Mouse (Mus musculus) thymus, adult 2 months (tissue): Measurements from ENCODE around the gene Olfr1426.

Experiments used
- CTCF ChIP-seq: fragments of 200-500 bp; IDR thresholded peaks from 2 replicates; pipeline ENCODE4 v1.5.1; 2012; ENCODE audit warnings: mild to moderate bottlenecking, control low read depth, low read length, moderate library complexity, borderline replicate concordance; ENCODE audit not compliant: control insufficient read depth, poor library complexity, insufficient read depth; ENCODE audit errors: extremely low read depth
- POLR2A ChIP-seq: fragments of 200-500 bp; IDR thresholded peaks from 2 replicates; pipeline ENCODE4 v1.6.1; 2012; ENCODE audit warnings: mild to moderate bottlenecking, low read length, control low read depth, moderate library complexity; ENCODE audit not compliant: control insufficient read depth, poor library complexity, insufficient read depth; ENCODE audit errors: extremely low read depth

DNA sequence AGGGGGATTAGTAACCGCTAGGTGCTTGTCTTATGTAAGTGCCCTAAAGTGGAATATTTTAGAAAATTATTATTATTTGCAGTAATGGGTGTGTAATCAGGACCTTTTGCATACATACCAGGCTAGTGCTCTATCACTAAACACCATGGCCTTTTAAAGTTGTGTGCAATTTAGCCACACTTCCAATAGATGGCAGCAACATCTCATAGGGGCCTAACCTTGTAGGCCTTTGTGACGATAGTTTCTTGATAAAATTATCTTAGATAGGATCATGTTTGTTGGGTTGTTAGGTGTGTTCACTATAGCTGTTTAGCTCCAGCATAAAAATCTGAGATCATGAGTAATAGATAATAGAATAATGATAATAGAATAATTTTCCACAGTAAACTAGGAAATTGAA is 42.5 kb upstream of the Olfr1426 start:
- no peak for TF ChIP-seq POLR2A
- no peak for TF ChIP-seq CTCF
